Mouse (Mus musculus) embryonic facial prominence, embryonic 15.5 days (tissue): ENCODE measurements around the gene 4930435E12Rik. TPM values are rescaled to one million over a fixed set of nuclear protein-coding genes. Genes with fewer than 3 reads are reported as not detected.

Source experiments
- ATAC-seq: fragments of 200-750 bp; cut with Nextera tagmentation; 2 replicates; pipeline ENCODE4 v1.8.0; 2017; ENCODE audit warnings: low read depth, moderate TSS enrichment; ENCODE audit not compliant: insufficient number of reproducible peaks, low FRiP score, low TSS enrichment
- H3K27ac ChIP-seq: fragments of 300-500 bp; sonication (generic); replicated peaks from 2 replicates; pipeline ENCODE4 v1.5.1; 2015; ENCODE audit warnings: mild to moderate bottlenecking, inconsistent platforms
- H3K27me3 ChIP-seq: fragments of 300-500 bp; sonication (generic); 2 replicates; pipeline ENCODE4 v1.6.1; 2015; ENCODE audit warnings: inconsistent platforms
- H3K36me3 ChIP-seq: fragments of 300-500 bp; sonication (generic); 2 replicates; pipeline ENCODE4 v1.6.1; 2015; ENCODE audit warnings: mild to moderate bottlenecking, inconsistent platforms
- H3K4me1 ChIP-seq: fragments of 300-500 bp; sonication (generic); 2 replicates; pipeline ENCODE4 v1.6.1; 2015; ENCODE audit warnings: inconsistent platforms
- H3K4me2 ChIP-seq: fragments of 300-500 bp; sonication (generic); replicated peaks from 2 replicates; pipeline ENCODE4 v1.6.1; 2015; ENCODE audit warnings: mild to moderate bottlenecking, inconsistent platforms
- H3K4me3 ChIP-seq: fragments of 300-500 bp; sonication (generic); replicated peaks from 2 replicates; pipeline ENCODE4 v1.5.1; 2015; ENCODE audit warnings: mild to moderate bottlenecking, inconsistent platforms
- H3K9ac ChIP-seq: fragments of 300-500 bp; sonication (generic); 2 replicates; pipeline ENCODE4 v1.6.1; 2015; ENCODE audit warnings: inconsistent platforms
- H3K9me3 ChIP-seq: fragments of 300-500 bp; sonication (generic); replicated peaks from 2 replicates; pipeline ENCODE4 v1.6.1; 2016; ENCODE audit warnings: inconsistent platforms
- WGBS: fragments of 180-500 bp; shearing (Covaris S2); methylation state at CpG from one replicate; pipeline ENCODE4 v1.1.7; 2015; 5-methylcytosine and 5-hydroxymethylcytosine counted together
- polyA plus RNA-seq: library from polyadenylated mRNA; unstranded; fragments of >200 nt; fragmentation: Nextera tagmentation; extraction: Ambion mirVana; gene quantifications from 2 replicates; pipeline ENCODE4 v1.2.1, GENCODE M21; 2015

The 4930435E12Rik gene
- polyA plus RNA-seq, 1 experiment from 2014 or later = not detected

DNA sequence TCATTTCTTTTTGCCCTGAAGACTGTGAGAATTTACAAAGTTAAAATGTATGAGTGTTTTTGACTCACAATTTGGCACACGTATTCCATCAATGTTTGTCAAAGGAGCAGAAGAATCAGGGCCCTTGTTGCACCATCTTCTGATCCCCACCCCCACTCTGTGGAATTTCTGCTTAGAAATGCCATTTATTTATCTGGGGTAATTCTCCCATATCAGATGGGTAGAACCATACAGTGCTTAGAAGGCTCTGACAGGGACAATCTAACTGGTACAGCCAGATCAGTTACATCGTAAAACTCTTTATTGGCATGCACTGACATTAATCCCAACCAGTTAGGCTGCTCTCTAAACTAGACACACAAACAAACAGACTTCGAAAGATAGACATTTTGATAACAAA, 38.6 kb downstream of the 4930435E12Rik start:
- ATAC-seq = no peak
- H3K4me1 ChIP-seq = no peaks in the 10 kb centered on the region
- no peak overlapping the region for H3K27ac ChIP-seq
- H3K4me2 ChIP-seq = no peak overlapping the region
- H3K4me3 ChIP-seq = no peak overlapping the region
- no peaks in the 10 kb centered on the region for H3K9me3 ChIP-seq
- H3K36me3 ChIP-seq = no peaks in the 10 kb centered on the region
- H3K9ac ChIP-seq = no peak overlapping the region
- H3K27me3 ChIP-seq = no peaks in the 10 kb centered on the region
- 63% methylated on average over 3 of the region's 3 CpGs for WGBS

DNA sequence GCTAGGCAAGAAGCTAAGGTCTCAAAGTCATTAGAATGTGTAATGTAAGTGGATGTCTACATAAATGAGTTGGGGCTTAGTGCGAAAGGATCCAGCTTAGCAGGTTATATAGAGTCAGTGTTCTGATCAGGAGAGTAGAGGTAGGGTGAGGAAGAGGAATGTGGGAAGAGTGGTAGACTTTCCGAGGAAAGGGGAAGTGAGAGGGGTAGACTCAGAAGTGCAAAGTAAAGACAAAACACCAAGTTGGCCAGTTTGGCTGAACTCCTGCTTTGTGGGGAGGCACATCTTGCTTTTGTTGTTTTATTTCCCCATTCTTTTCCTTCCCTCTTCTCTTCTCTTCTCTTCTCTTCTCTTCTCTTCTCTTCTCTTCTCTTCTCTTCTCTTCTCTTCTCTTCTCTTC, 39.5 kb downstream of the 4930435E12Rik start:
- Histone ChIP-seq H3K4me3 (no peak overlapping the region), H3K27ac (no peak overlapping the region), H3K9me3 (no peaks in the 10 kb centered on the region), H3K4me2 (no peak overlapping the region), H3K4me1 (no peaks in the 10 kb centered on the region), H3K27me3 (no peaks in the 10 kb centered on the region), H3K36me3 (no peaks in the 10 kb centered on the region), H3K9ac (no peak overlapping the region)
- 72% methylated on average over 2 of the region's 2 CpGs for WGBS
- no peak for ATAC-seq

DNA sequence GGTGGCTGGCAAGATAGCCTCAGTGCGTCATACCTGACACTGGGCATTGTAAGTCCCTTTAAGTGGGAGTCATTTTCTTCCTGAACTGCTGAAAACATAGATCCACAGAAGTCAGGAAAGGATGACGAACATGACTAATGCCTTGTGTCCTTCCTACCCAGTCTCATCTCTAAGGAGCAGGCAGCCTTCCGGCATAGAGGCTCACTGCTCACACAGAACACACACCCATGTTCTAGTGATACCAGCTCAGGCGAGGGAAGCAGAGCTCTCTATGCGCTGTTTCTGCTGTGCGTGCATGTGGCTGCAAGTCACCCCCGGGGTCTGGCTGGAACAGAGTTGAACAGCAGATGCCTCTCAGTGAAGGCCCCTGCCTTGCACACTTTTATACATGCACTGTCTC, 43.2 kb downstream of the 4930435E12Rik start:
- no peaks in the 10 kb centered on the region for H3K27me3 ChIP-seq
- ATAC-seq = no peak
- no peak overlapping the region for H3K4me3 ChIP-seq
- H3K4me2 ChIP-seq = no peak overlapping the region
- H3K36me3 ChIP-seq = no peaks in the 10 kb centered on the region
- H3K4me1 ChIP-seq = no peaks in the 10 kb centered on the region
- no peak overlapping the region for H3K9ac ChIP-seq
- 75% methylated on average over 7 of the region's 7 CpGs for WGBS
- H3K9me3 ChIP-seq = no peaks in the 10 kb centered on the region
- H3K27ac ChIP-seq = no peak overlapping the region

DNA sequence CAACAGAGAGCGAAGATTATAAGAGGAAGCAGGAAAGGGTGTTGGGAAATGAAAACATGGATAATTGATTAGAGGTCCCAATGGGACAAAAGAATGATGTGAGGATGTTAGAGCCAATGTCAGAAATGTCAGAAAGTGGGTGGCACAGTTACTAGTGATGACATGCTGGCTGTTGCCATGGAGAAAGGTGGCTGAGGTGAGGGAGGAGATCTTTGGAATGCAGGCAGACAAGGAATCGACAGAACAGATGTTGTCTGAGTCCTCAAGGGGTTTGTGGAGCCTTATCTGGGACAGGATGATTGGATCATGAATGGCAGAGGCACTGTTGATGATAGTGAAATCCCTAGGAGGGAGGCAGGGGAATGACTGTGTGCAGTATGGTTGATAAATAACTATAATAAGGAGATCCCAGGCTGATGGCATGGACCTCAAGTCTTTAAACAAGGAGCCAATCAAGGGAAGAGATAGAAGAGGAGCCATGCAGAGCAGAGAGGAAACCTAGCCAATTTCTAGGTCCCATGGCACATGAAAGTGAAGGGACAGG, 46.0 kb downstream of the 4930435E12Rik start:
- Histone ChIP-seq H3K27me3 (no peaks in the 10 kb centered on the region), H3K4me2 (no peak overlapping the region), H3K4me1 (no peaks in the 10 kb centered on the region), H3K9ac (no peak overlapping the region), H3K9me3 (no peaks in the 10 kb centered on the region), H3K36me3 (no peaks in the 10 kb centered on the region), H3K27ac (no peak overlapping the region), H3K4me3 (no peak overlapping the region)
- ATAC-seq = no peak
- WGBS = 50% methylated on average over 2 of the region's 2 CpGs

DNA sequence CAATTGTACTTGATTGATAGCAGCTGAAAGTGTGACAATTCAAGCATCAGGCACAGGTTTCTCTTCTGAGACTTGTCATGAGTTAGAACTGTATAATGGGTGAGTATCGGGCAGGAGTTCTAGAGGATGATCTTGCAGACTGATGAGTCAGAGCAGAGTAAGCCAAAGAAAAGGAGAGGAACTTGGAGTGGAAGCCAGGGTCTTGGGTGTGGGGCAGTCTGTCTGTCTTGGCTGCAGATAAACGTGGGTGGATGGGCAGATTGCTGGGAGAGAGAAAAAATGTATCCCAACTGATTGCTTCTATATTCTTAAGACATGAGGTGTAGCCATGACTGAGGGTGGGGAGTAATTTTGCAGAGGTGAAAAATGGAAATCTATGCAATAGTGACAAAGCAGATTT, 46.6 kb downstream of the 4930435E12Rik start:
- Histone ChIP-seq H3K9me3 (no peaks in the 10 kb centered on the region), H3K36me3 (no peaks in the 10 kb centered on the region), H3K27me3 (no peaks in the 10 kb centered on the region), H3K27ac (no peak overlapping the region), H3K4me3 (no peak overlapping the region), H3K9ac (no peak overlapping the region), H3K4me2 (no peak overlapping the region), H3K4me1 (no peaks in the 10 kb centered on the region)
- 66% methylated on average over 2 of the region's 2 CpGs for WGBS
- ATAC-seq = no peak

DNA sequence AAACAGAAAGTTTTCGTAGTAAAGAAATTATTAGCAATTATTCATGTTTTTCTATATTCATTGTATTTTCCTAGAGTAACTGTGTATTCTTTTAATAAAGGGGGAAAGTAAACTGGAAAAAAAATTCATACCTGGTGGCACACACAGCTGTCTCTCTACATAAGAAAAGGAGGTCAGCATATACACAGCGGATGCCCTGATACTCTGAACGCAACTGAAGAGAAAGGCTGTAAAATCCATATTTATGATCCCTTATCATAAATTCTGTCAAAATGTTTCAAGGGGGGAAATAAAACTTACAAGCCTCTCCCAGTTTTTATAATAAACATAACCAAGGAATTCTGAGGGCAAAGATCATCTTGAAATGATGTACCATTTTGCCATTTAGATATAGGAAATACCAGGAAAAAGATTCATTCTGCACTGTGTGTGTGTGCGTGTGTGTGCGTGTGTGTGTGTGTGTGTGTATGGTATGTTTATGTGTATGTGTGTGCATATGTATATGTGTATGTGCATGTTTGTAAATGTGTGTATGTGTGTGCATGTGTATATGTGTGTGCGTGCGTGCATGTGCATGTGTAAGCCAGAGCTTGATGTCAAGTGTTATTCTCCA, 47.5 kb downstream of the 4930435E12Rik start:
- 95% methylated on average over 7 of the region's 7 CpGs for WGBS
- no peaks in the 10 kb centered on the region for H3K9me3 ChIP-seq

DNA sequence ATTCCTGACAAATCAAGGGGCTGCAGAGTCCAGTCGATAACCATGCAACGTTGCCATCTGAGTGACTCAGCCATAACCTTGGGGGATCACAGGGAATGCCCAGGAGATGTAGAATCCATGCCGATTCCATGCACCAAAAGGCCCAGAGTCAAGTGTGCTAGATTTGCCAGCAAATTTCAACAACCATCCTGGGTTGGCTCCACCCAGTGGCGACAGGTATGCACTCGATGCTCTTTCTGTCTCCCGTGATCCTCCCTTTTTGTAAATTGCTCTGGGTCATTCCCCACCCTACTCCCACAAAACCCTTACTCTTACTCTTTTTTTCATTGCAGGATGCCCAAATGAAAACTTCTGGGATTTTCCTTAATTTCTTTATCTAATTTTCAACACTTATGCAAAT, 52.2 kb downstream of the 4930435E12Rik start:
- ATAC-seq = no peak
- Histone ChIP-seq H3K4me1 (no peaks in the 10 kb centered on the region), H3K4me3 (no peak overlapping the region), H3K27me3 (no peaks in the 10 kb centered on the region), H3K9ac (no peak overlapping the region), H3K4me2 (no peak overlapping the region), H3K36me3 (no peaks in the 10 kb centered on the region), H3K9me3 (no peaks in the 10 kb centered on the region), H3K27ac (no peak overlapping the region)
- WGBS = 48% methylated on average over 6 of the region's 6 CpGs

More for the DNA sequence above, 47.5 kb downstream of the 4930435E12Rik start:
- Histone ChIP-seq H3K36me3 (no peaks in the 10 kb centered on the region), H3K4me1 (no peaks in the 10 kb centered on the region), H3K9ac (no peak overlapping the region), H3K4me3 (no peak overlapping the region), H3K4me2 (no peak overlapping the region), H3K27ac (no peak overlapping the region), H3K27me3 (no peaks in the 10 kb centered on the region)
- ATAC-seq = no peak

DNA sequence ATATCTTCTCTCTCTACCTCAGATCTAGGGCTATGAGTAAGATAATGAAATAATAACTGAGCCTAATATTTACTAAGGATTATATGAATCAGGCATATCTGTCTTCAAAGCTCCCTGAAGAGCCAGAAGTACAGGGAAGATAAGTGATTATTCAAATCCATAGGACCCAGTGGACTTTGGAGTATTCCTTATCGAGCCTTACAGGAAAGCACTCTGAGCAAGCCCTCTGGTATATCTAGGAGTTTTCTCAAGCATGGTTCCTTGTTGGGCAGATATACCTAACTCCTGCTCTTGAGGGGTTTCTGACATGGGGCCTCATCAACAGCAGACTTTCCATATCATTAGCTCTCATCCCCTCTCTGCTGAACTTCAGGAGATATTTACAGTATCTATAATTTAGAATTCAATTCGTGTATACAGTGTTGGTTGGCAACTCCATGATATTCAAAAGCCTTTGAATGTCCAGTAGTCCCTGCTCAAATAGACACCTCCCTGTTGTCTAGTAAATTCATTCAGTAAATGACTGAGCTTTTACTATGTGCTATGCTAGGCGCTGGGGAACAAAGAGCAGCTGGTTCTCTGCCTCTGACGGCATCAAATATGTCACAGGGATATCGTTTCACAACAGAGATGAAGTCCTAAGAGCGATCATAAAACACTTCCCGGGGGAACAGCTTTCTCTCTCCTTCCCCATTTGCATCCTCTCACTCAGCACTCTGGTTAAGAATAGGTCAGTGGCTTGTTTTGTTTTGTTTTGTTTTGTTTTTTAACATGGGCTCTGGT, 53.4 kb downstream of the 4930435E12Rik start:
- H3K36me3 ChIP-seq = no peaks in the 10 kb centered on the region
- no peak overlapping the region for H3K4me3 ChIP-seq
- H3K9me3 ChIP-seq = no peaks in the 10 kb centered on the region
- no peak overlapping the region for H3K4me2 ChIP-seq
- WGBS = 60% methylated on average over 7 of the region's 7 CpGs
- no peak overlapping the region for H3K9ac ChIP-seq
- no peaks in the 10 kb centered on the region for H3K27me3 ChIP-seq
- ATAC-seq = no peak
- no peak overlapping the region for H3K27ac ChIP-seq
- no peaks in the 10 kb centered on the region for H3K4me1 ChIP-seq

DNA sequence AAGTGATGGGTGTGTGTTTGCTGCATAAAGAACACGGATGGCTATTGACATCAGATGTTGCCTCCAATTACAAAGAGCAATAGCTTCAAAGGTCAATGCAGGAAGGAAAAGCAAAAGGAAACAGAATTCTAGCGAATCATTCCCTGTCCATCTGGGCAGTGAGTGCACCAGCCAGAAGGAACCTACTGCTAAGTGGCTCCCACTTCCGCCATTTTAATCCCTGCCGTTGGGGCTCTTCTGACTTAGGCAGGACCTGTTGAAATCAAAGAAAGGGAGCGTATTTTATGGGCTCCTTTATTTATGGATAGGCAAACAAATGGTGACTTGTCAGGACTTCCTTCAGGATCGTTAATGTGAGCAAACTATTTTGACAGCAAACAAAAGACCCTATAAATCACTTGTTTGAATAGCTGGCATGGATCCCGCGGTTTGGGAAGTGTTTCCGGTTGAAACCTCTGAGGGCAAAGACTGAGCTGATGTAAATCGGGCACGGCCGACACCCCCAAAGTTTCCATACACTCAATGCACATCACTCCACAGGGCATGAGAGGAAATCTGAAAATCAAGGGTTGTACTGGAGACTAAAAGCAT, 55.5 kb downstream of the 4930435E12Rik start:
- ATAC-seq = no peak
- Histone ChIP-seq H3K27ac (no peak overlapping the region), H3K4me2 (no peak overlapping the region), H3K4me1 (no peaks in the 10 kb centered on the region), H3K9me3 (no peaks in the 10 kb centered on the region), H3K36me3 (peaks cover 9% of the 10 kb centered on the region), H3K9ac (no peak overlapping the region), H3K4me3 (no peak overlapping the region), H3K27me3 (no peaks in the 10 kb centered on the region)
- WGBS = 68% methylated on average over 12 of the region's 12 CpGs

DNA sequence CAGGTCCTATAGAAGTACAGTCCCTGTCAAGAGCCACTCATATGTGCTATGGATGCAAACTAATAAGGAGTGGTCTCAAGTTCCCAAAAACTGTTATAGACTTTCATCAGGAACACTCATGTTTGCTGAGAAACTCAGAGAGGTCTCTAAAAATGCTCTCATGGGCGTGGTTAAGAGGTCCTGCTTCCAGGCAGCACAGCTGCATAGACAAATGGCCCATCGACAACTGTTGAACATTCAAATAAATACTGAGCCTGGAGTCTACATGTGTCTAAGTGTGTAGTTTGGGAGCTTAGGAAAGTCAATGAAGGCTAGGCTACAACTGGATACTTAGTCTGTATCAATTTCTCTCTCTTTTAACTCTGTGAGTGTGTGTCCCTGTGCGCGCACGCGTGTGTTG, 57.4 kb downstream of the 4930435E12Rik start:
- Histone ChIP-seq H3K27me3 (no peaks in the 10 kb centered on the region), H3K36me3 (peaks cover 9% of the 10 kb centered on the region), H3K4me1 (no peaks in the 10 kb centered on the region), H3K9me3 (no peaks in the 10 kb centered on the region), H3K4me3 (no peak overlapping the region), H3K9ac (no peak overlapping the region), H3K27ac (no peak overlapping the region), H3K4me2 (no peak overlapping the region)
- no peak for ATAC-seq
- WGBS = 88% methylated on average over 6 of the region's 6 CpGs

DNA sequence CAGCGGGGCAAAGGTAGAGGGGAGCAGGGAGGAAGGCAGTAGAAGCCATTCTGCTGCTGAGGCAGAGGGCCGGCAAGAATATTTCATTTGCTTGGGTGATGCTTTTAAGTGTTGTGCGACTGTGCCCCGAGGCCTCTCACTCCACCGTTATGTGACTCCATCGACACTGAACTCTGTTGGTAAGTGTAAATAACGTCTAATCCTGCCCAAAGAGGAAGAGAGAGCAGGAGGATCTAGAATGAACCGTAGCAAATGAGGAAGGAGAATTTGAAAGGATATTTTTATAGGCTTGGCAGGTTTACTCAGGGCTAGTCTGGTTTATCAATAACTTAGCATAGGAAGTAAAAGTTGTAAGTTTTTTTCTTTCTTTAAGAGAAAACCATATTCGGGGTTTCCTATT, 59.0 kb downstream of the 4930435E12Rik start:
- 64% methylated on average over 9 of the region's 9 CpGs for WGBS
- H3K4me1 ChIP-seq = no peaks in the 10 kb centered on the region
- no peak for ATAC-seq
- no peak overlapping the region for H3K9ac ChIP-seq
- H3K4me2 ChIP-seq = no peak overlapping the region
- H3K4me3 ChIP-seq = no peak overlapping the region
- peaks cover 9% of the 10 kb centered on the region for H3K36me3 ChIP-seq
- no peak overlapping the region for H3K27ac ChIP-seq
- H3K9me3 ChIP-seq = no peaks in the 10 kb centered on the region
- H3K27me3 ChIP-seq = no peaks in the 10 kb centered on the region
